Mouse (Mus musculus): ENCODE data around the gene Fth1.
"Not testable (repeated sequence)": the region's sequence is repeated elsewhere in the genome, so short reads cannot be mapped to it uniquely, and the experiment has no call there.

Gene Fth1

DNA sequence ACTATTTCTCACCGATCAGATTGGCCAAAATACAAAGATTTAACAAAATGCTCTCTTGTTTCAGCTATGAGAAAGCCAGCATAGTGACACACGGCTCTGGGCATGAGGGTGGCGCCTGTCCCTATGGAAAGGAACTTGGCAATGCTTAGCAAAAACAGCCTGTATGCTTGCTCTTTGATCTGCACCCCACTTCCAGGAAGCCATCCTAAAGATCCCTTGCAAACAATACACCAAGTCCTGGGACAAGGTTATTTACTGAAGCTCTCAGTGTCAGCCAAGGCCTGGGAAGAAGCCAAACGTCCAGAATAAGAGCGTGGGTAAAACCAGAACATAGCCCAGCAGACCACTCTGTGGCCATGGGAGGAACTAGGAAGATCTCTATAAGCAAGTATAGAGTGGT lies 19.6 kb upstream of the Fth1 start:
- DNase-seq (ENCODE audit: low read depth in 2 of 2, low spot score in 2 of 2): no peak

DNA sequence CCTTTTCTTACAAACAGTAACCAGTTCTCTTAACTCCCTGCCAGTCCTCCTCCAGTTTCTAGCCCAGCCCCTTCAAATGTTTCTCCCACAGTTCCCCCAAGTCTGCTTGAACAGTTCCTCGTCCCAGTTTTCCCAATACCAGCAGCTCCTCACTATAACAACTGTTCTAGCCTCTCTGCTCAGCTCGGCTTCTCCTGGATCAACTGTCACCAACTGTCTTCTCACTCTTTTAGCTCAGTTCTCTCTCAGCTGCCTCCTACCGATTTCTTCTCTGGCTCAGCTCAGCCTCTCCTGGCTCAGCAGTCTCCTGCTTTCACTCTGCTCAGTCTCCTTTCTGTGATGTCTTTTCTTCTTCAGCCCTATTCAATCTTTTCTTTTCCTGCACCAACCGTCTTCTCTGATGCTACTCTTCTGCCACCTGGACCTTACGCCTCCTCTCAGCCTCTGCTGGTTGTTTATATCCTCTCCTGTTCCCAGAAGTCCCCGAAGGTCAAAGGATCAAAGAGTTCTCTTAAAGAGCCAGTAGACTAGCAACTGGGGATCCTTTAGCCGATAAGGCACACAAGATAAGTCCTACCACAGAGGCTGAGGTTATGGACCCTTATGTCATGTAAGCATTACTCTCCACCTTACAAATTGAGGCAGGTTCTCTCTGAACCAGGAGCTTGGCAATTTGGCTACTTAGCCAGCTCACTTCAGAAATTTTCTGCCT lies 16.0 kb upstream of the Fth1 start:
- DNase-seq (ENCODE audit: low read depth in 2 of 2, low spot score in 2 of 2): no peak

DNA sequence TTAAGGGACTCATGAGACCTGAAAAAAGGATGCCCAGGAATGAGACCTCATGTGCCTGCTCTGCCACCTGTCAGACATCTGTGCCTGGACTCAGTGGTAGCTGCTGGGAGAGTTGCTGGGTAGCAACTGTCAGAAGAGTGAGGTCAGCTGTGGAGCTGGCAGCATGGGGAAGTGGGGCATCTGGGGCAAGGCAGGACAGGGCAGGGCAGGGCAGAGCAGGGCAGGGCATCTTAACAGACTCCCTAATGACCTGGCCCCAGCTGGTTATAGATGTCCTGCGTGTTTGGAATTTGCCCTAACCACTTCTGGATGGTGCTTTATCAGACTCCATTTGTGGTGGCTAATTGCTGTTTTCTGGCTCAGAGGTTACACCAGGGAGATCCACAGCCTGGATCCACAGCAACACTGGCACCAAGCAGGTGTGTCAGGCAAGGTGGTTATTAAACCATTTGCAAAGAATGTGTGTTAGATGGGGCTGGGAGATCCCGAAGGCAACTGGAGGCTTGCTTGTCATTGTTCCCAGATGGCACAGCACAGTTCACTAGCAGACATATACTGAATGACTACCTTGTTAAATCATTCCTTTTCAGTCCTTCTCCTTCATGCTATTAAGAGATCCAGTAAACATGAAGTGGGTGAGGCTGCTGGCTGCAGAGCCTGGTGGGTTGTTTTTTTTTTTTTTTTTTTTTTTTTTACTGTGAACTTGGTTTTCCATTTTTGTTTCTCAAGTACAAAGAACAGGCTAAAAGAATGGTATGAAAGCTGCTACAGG lies 14.1 kb upstream of the Fth1 start:
- DNase-seq (ENCODE audit: low read depth in 2 of 2, low spot score in 2 of 2): no peak

DNA sequence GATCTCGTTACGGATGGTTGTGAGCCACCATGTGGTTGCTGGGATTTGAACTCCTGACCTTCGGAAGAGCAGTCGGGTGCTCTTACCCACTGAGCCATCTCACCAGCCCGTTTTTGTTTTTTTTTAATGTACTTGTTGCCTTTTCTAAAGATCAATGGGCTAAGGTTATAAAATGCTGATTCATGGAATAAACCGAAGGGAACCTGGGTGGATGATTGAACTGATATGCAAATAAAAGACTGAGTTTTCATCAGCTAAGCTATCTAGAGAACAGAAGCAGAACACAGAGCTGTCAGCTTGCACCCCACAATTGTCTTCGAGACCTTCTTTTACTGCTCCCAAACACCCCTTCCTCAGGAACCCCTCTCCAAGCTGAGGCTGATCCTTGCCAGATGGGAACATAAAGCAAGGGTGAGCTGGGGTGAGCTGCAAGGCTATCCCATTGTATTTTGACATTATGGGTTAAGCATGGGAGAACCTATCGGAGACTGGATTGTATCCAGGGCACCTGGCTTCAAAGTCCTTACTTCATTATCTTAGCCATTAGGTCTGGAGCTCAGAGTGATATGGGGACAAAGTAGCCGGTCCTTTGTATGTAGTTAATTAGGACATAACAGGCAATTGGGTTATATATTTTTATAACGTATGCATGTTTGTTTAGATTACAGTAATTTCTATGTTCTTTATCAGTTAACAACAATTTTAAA lies 12.2 kb upstream of the Fth1 start:
- DNase-seq (ENCODE audit: low read depth in 2 of 2, low spot score in 2 of 2): no peak

DNA sequence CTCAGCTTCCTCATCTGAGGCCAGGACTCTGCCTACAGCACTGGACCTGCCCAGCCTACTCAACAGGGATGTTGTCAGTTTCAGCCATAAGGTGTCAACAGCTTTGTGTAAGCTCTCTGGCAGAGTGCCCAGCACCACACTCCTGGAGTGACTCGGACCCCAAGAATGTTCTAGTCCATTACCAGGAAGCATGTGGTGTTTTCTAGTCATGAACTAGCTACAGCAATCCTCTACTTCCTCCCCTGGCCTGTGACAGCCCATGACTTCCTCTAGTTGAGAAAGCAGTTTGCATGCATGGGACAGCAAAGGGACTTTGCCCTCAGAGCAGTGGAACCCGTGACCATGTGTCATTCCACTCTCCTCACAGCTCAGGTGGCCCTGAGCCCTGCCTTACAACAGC lies 5.5 kb upstream of the Fth1 start:
- not testable (repeated sequence) for DNase-seq (ENCODE audit: low read depth in 2 of 2, low spot score in 2 of 2)

DNA sequence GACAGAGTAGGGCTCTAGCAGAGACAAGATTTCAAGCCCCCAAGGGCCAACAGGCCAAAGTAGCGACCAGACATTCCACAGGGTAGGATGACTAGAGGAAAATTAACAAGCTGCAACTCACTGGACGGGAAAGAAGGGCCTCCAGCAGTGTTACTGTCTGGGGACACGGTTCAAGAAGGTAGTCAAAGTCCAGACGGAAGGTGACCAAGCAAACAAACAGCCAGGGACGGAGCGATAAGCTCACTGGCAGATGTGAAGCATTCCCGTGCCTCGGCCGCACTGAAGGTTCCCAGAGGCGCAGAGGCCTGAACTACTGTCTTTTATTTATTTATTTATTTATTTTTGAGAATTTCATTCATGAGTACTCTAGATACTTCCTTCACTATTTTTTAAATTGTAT lies 3.3 kb upstream of the Fth1 start:
- no peak for DNase-seq (ENCODE audit: low read depth in 2 of 2, low spot score in 2 of 2)

DNA sequence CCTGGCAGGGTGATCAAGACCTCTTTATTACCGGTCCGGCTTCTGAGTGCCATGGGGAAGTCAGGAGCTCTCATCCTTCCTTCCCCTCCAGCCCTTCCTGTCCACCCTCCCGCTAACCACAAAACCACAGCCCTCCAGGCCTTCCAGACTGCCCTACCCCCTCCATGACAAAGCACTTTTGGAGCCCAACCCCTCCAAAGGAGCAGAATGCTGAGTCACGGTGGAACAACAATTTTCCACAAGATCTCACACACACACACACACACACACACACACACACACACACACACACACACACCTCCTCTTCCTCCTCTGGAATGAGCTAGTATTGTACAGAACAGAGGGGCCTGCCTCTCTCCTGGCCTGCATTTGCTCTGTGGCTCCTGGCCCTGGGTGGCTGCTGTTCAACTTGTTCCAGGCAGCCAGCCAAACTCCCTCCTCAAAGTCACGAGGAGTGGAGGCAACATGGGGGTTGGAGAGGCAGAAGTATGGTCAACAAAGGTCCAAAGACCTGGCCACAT lies 1.9 kb upstream of the Fth1 start:
- DNase-seq (ENCODE audit: low read depth in 2 of 2, low spot score in 2 of 2): no peak

DNA sequence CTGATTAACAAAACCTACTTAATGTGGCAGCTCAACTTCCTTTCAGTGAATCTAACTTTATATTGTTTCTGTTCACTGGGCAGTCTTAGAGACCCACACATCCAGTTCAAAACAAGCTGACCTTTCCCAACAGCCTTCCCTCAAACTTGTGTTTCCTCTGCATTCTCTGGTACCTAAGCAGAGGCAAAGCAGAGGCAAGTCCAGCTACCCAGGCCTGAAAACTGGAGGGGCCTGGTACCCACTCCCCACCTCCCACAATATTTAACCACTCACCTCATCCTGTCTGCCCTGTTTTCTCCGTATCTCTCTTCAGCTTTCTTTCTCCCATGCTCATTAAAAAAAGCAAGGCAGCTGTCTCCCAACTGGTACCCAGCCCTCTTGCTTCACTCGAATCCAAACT lies 1.2 kb upstream of the Fth1 start:
- DNase-seq (ENCODE audit: low read depth in 2 of 2, low spot score in 2 of 2): no peak

DNA sequence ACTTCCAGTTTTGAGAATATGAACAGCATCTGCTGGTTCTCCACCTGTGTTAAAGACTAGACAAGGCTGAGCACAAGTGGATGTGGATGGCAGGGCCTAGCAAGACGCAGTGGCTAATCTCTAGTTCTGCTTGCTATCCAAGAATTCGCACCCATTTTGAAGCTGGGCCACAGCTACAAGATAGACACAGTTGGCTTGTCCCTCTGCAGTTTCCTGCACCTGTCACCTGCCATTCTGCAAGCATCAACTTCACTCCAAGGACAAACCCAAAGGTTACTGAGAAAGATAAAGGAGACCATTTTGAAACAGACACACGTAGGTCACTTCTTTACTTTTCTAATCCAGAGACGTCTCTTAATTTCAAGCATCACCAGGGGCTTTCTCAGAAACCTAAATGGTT lies 1.2 kb downstream of the Fth1 start:
- DNase-seq (ENCODE audit: low read depth in 2 of 2, low spot score in 2 of 2): no peak

DNA sequence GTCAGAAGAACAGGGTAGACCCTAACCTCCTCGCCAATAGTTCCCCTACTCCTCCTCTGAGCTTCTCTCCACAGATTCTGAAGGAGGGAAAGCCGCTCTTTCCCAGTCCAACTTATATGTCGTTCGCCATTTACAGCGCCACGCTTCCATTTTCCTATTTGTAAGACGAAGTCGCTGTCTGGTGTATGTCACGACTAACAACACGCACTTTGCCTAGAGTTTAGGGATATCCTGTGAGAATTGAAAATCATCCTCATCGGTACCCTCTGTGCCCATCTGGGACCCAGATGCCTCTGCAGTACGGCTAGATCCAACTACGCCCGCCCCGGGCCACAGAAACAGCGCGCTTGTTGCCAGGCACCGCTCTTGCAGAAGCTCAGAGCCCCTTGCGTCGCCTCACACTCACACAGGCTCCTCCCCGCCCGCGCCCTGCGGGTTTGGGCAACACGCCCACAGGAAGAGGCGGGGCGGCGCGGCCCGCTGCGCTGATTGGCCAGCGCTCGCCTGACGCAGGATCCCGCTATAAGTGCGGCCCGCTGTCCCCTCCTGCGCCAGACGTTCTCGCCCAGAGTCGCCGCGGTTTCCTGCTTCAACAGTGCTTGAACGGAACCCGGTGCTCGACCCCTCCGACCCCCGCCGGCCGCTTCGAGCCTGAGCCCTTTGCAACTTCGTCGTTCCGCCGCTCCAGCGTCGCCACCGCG lies 1.9 kb downstream of the Fth1 start:
- DNase-seq (ENCODE audit: low read depth in 2 of 2, low spot score in 2 of 2): peak; percentile 92 to 93

DNA sequence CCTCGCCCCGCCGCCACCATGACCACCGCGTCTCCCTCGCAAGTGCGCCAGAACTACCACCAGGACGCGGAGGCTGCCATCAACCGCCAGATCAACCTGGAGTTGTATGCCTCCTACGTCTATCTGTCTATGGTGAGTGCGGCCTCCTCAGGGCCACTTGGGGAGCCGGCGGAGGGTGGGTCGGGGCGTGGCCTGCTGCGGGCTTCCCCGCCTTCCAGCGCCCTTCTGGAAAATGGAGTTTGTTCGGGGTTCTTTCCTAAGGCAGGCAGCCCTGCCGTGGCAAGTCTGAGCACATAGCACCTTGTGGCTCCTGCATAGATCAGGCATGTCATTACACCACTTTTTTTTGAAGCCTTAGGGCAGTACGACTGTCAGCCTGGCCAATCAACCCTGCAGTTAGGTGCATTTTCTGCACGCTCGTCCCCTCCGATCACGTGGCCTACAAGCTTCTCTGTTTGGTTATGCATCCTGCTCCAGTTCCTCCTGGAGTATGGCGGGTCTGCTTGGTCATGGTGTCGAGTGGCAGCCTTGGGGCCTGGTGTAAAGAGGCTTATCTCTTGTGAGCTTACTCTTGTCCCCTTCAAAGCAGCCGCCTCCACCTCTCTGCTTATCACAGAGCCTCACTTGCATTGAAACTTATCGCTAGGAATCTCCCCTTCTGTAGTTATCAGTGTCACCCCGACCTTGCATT lies 2.6 kb downstream of the Fth1 start:
- DNase-seq (ENCODE audit: low read depth in 2 of 2, low spot score in 2 of 2): no peak

DNA sequence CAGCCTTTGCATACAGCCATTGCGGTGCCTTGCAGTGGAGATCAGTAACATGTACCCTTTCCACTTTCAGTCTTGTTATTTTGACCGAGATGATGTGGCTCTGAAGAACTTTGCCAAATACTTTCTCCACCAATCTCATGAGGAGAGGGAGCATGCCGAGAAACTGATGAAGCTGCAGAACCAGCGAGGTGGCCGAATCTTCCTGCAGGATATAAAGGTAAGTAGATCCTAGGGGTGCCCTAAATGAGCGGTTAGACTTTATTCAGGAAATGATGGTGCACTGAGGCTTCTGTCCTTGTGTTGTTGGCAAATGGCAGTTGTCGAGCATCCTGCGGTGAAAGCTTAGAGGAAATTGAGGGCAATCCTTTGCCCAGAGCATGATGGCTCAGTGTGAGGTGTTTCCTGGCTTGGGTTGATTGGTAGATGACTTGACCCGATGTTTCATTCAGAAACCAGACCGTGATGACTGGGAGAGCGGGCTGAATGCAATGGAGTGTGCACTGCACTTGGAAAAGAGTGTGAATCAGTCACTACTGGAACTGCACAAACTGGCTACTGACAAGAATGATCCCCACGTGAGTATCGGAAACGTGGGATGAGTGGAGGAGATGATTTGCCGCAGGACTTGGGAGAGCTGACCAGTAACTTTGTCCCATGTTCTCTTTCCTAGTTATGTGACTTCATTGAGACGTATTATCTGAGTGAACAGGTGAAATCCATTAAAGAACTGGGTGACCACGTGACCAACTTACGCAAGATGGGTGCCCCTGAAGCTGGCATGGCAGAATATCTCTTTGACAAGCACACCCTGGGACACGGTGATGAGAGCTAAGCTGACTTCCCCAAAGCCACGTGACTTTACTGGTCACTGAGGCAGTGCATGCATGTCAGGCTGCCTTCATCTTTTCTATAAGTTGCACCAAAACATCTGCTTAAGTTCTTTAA lies 4.0 kb downstream of the Fth1 start:
- DNase-seq (ENCODE audit: low read depth in 2 of 2, low spot score in 2 of 2): no peak

DNA sequence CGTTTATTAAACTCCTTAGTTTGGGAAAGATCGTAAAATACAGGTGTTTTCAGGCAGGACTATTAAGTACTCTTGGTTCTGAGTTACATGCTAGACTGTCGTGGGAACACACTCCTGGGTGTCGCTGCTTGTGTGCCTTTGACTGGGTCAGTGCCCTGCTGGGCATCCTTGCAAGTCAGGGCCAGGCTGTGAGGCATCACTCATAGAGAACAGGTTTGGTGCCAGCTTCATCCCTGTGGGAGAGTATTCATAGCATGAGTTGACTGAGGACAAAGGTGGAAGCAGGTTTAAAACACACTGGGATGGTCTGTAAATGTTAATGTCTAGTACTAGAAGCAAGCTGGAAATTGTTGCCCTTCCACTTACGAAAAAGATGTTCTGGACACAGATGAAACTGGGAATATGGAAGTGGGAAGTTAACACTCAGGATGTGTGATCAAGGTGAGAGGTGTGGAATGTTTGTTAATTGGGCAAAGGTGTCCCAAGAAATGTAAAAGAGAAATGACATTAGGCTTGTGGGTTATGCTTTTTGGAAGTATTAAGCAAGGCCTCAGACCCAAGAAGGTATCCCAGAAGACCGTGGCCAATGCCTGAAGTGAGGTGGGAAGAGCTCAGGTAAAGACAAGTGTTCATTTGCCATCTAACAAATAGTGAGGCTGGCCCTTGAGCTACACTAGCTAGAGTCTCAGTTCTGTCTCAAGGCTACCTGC lies 4.9 kb downstream of the Fth1 start:
- DNase-seq (ENCODE audit: low read depth in 2 of 2, low spot score in 2 of 2): no peak

DNA sequence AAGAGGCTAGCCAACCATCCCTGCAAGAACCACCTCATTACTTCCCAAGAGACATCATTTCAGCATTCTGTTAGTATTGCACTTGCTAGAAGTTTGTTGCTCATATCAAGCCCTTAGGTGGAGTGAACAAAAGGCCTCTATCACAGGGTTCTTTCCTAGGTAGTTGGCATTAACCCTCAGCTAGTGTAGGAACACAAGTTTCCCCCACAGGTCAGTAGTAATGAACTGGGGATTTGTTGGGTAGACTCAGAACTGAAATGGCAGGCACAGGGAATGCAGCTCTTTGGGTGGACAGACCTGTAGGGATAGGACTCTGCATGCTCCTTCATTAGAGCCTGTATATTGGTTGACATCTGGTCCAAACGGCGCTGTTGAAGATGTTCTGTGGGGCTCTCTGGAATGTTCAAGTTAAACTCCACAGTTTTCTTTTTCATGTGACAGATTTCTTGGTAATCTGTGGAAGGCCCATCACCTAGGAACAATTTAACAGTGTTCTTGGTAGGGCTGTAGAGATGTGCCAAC lies 5.6 kb downstream of the Fth1 start:
- DNase-seq (ENCODE audit: low read depth in 2 of 2, low spot score in 2 of 2): no peak

DNA sequence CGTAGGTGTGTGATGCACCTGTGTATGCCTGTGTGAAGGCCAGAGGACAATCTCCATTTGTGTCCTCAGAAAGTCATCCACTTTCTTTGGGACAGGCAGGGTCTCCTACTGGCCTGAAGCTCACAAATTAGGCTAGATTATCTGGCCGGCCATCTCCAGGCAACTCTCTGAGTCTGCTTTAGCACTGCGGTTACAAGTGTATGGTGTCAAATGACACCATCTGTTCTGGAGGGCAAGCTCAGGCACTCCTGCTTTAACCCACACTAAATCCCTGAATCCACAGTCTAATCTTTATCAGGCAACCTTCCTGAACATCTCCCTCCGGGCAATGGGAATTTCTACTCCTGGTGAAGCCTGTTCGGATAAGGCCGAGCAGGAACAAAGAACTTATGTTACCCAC lies 6.8 kb downstream of the Fth1 start:
- DNase-seq (ENCODE audit: low read depth in 2 of 2, low spot score in 2 of 2): no peak

DNA sequence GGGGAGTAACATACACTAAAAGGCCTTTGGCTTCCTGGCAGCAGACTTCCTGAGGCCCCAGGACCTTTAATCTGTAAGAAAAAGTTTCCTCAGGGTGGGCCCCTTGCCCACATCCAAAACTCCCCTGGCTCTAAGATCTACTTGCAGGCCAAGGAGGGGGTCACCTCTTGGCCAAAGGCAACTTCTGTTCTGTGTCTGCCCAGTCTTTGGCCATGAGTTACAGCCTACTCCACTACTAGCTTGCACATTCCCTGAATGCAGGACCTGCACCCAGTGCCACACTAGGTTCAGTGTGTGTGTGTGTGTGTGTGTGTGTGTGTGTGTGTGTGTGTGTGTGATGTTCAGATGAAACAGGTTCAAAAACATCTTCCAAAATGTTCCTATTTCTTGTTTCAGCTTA lies 7.2 kb downstream of the Fth1 start:
- DNase-seq (ENCODE audit: low read depth in 2 of 2, low spot score in 2 of 2): no peak

DNA sequence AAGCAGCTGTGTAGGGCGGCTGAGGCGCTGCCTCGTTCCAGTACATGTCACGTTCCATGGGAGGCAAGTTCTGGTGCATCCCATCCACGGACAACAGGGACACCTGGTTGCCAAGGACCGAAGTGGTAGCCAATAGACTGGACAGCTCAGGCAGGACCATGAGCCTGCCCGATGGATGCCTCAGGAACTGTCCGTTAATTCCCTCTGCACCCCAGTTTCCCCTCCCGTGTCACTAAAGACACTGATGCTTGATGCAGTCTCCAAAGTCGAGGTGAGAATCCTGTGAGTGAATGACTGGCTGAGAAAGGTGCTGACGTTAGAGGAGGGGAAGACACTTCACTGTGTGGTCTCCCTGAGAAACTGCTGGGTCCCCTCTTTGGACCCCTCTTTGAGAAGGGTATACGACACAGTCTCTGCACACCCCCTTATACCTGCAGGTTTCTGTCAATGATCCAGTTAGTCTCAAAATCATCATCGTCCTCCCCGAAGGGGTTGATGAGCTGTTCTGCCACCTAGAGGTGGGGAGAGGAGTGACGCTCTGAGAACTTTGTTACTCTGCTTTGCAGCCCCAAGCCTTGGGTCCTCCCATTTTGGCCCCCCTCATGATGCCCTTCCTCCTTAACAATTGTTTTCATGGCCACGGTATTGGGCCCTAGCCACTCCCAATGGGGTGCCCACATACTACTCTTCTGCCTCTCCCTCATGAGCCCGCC lies 8.9 kb downstream of the Fth1 start:
- peak; percentile 32 to 34 for DNase-seq (ENCODE audit: low read depth in 2 of 2, low spot score in 2 of 2)

DNA sequence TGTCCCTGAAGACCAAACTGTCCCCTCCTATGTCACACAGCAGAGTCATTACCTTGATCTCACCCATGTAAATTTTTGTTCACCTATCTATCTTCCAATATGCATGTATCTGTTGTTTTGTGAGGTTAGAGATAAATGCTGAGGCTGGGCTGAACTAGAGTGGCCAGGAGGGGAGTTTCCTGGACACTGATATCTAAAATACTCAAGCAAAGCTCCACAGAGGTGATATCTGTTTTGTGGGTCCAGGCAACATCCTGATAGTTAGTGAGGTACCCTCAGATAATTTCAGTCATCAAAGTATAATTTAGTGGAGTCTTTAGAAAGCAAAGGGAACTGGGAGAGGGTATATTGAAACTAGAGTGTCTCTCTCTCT lies 9.5 kb downstream of the Fth1 start:
- DNase-seq (ENCODE audit: low read depth in 2 of 2, low spot score in 2 of 2): no peak
